Mouse (Mus musculus) left cerebral cortex, adult 2 months (tissue): Measurements from ENCODE around the gene Actr3b. TPM values are rescaled to one million over a fixed set of nuclear protein-coding genes. Genes with fewer than 3 reads are reported as not detected.
"Not testable (repeated sequence)": the region's sequence is repeated elsewhere in the genome, so short reads cannot be mapped to it uniquely, and the experiment has no call there.

Experiments
- DNase-seq, 2 experiments: peaks; one replicate each; pipeline ENCODE4 v3.0.0; 2021 to 2022; ENCODE audit warnings: low spot score in 2 of 2, mixed read lengths in 1 of 2; ENCODE audit errors: extremely low spot score in 1 of 2
- H3K27ac ChIP-seq: fragments of 200-600 bp; 2 replicates; pipeline ENCODE4 v1.8.1; 2022
- H3K4me3 ChIP-seq: fragments of 200-600 bp; 2 replicates; pipeline ENCODE4 v1.8.1; 2022
- CTCF ChIP-seq: fragments of 200-600 bp; IDR thresholded peaks from 2 replicates; pipeline ENCODE4 v1.8.1; 2022; ENCODE audit warnings: antibody characterized with exemption, mild to moderate bottlenecking, moderate library complexity
- intact Hi-C: fragments of 180-260 bp; cut with DNase I; formaldehyde crosslinking; loops from one replicate; pipeline ENCODE4 v1.15.1; 2025
- total RNA-seq, 2 experiments: library from RNA; stranded (reverse); gene quantifications; 2 replicates each; pipeline ENCODE4 v1.2.3; 2021

Actr3b gene
- total RNA-seq, 2 experiments from 2014 or later: 110 to 123 TPM

- intact Hi-C loops: no loop called here
- Histone ChIP-seq H3K27ac (no peak overlapping the region), H3K4me3 (no peak overlapping the region)
- DNase-seq: no peak
- no peak for TF ChIP-seq CTCF
These were observed 106.4 kb downstream of the Actr3b start for GRCm38 (mm10) chr5:25866201-25866600.

- DNase-seq: no peak
- intact Hi-C loops: loop anchor here (10.0 kb wide), 1 partner anchor 1165 kb away; no protein-coding TSS in a partner anchor
- Histone ChIP-seq H3K4me3 (no peak overlapping the region), H3K27ac (no peak overlapping the region)
- no peak for TF ChIP-seq CTCF
These were observed 110.1 kb downstream of the Actr3b start for GRCm38 (mm10) chr5:25869880-25870279.

GRCm38 (mm10) chr5:25870632-25871031 lies 110.8 kb downstream of the Actr3b start:
- intact Hi-C loops: loop anchor here (10.0 kb wide), 1 partner anchor 1164 kb away; no protein-coding TSS in a partner anchor
- no peak; the same call in 1 of the 2 replicates for TF ChIP-seq CTCF
- DNase-seq: no peak
- Histone ChIP-seq H3K27ac (no peak overlapping the region), H3K4me3 (no peak overlapping the region)

- Histone ChIP-seq H3K27ac (no peak overlapping the region), H3K4me3 (no peak overlapping the region)
- DNase-seq: no peak
- intact Hi-C loops: loop anchor here (10.0 kb wide), 1 partner anchor 1163 kb away; no protein-coding TSS in a partner anchor
- TF ChIP-seq CTCF: no peak
These were observed 111.7 kb downstream of the Actr3b start for GRCm38 (mm10) chr5:25871342-25872023.

- intact Hi-C loops: loop anchor here (10.0 kb wide), 1 partner anchor 1162 kb away; no protein-coding TSS in a partner anchor
- DNase-seq: peak in 1 of 2 experiments; percentile 38
- no peak overlapping the region for H3K27ac ChIP-seq
- TF ChIP-seq CTCF: peak; percentile 59
- no peak overlapping the region for H3K4me3 ChIP-seq
These were observed 113.2 kb downstream of the Actr3b start for GRCm38 (mm10) chr5:25873046-25873445.

- not testable (repeated sequence) for H3K27ac ChIP-seq, H3K4me3 ChIP-seq, DNase-seq
- intact Hi-C loops: loop anchor here (10.0 kb wide), 1 partner anchor 1159 kb away; no protein-coding TSS in a partner anchor
These were observed 116.1 kb downstream of the Actr3b start for GRCm38 (mm10) chr5:25875927-25876326.

GRCm38 (mm10) chr5:25877281-25877680 lies 117.5 kb downstream of the Actr3b start:
- Histone ChIP-seq H3K4me3 (no peak overlapping the region), H3K27ac (no peak overlapping the region)
- DNase-seq: no peak
- no peak for TF ChIP-seq CTCF
- intact Hi-C loops: loop anchor here (10.0 kb wide), 1 partner anchor 1158 kb away; no protein-coding TSS in a partner anchor

- no peak overlapping the region for H3K4me3 ChIP-seq
- no peak for DNase-seq
- H3K27ac ChIP-seq: no peak overlapping the region
- intact Hi-C loops: loop anchor here (10.0 kb wide), 1 partner anchor 1157 kb away; no protein-coding TSS in a partner anchor
- no peak for TF ChIP-seq CTCF
These were observed 118.2 kb downstream of the Actr3b start for GRCm38 (mm10) chr5:25877996-25878395.

- TF ChIP-seq CTCF: no peak
These were observed 126.9 kb downstream of the Actr3b start for GRCm38 (mm10) chr5:25886708-25887107.

GRCm38 (mm10) chr5:25889746-25890382 lies 130.1 kb downstream of the Actr3b start:
- TF ChIP-seq CTCF: no peak
- no peak overlapping the region for H3K27ac ChIP-seq
- intact Hi-C loops: no loop called here
- H3K4me3 ChIP-seq: no peak overlapping the region
- no peak for DNase-seq

More at GRCm38 (mm10) chr5:25886708-25887107, 126.9 kb downstream of the Actr3b start:
- no peak for DNase-seq
- intact Hi-C loops: no loop called here
- Histone ChIP-seq H3K27ac (no peak overlapping the region), H3K4me3 (no peak overlapping the region)

- DNase-seq: peak in 1 of 2 experiments; percentile 25
- Histone ChIP-seq H3K27ac (no peak overlapping the region), H3K4me3 (no peak overlapping the region)
- intact Hi-C loops: no loop called here
- no peak; the same call in 1 of the 2 replicates for TF ChIP-seq CTCF
These were observed 131.5 kb downstream of the Actr3b start for GRCm38 (mm10) chr5:25891321-25891720.

Other genes with a start within 250 kb of the Actr3b start
- under 1 TPM; 0.18 to 0.68 TPM for gene Cct8l1, start 243.9 kb upstream of the Actr3b start, total RNA-seq
- gene Xrcc2, start 54.2 kb upstream of the Actr3b start, total RNA-seq: 1 to 10 TPM; 6.1 to 6.9 TPM
- not detected for gene Gm21663, start 182.4 kb downstream of the Actr3b start, total RNA-seq
- gene Gm21671, start 194.4 kb downstream of the Actr3b start, total RNA-seq: not detected
- gene Gm21680, start 212.7 kb downstream of the Actr3b start, total RNA-seq: not detected
- gene Gm21698, start 228.7 kb downstream of the Actr3b start, total RNA-seq: not detected
- not detected for gene Gm1979, start 244.8 kb downstream of the Actr3b start, total RNA-seq